Mouse (Mus musculus) liver, postnatal 0 days (tissue): ENCODE measurements around the gene Gemin4.
"Not testable (repeated sequence)": the region's sequence is repeated elsewhere in the genome, so short reads cannot be mapped to it uniquely, and the experiment has no call there.

Experiments used
- CTCF ChIP-seq: sonication (generic); IDR thresholded peaks from 2 replicates; pipeline ENCODE4 v1.5.1; 2016; ENCODE audit warnings: antibody characterized with exemption, low read depth
- EP300 ChIP-seq: IDR thresholded peaks from 2 replicates; pipeline ENCODE4 v1.6.1; 2016; ENCODE audit warnings: antibody characterized with exemption, low read depth, mild to moderate bottlenecking

DNA sequence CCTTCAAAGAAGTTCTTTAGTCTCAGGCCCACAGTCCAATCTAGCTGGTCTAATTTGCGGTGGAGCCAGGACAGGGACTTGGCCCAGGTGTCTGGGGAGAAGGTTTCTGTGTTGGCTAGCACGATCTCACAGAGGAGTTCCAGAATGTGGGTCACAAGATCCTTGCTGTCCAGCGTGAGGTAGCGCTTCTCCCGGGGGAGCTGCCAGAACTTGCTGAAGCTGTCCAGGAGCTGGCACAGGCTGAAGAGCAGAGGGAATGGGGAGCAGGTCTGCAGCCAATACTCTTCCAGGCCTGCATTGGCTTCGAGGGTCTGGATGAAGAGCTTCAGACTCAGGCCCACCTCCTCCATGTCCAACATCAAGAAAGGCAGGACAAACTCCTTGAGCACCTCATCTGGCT is 5.9 kb downstream of the Gemin4 start:
- not testable (repeated sequence) for TF ChIP-seq CTCF, EP300
